Mouse (Mus musculus): ENCODE results near the gene Cetn3.

Gene Cetn3

DNA sequence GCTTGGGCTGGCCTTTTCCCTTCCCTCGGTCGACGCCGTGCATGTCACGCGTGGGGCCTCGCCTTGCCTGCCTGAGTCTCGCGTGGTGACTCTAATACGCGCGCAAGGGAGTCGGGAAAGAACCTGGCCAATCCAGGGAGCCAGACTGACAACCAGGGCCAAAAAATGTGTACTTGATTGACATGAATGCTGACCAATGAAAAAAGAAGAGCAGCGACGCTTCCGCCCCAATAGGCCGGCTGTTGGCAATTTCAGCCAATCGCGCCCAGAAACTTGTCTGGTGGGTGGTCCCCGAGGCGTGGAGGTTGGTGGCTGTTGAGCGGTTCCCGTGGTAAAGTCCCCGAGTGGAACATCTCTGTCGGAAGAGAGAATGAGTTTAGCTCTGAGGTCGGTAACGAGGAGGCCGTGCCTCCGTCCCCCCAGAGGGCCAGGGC, at the start of gene Cetn3:
Cetn3 (plus strand) TSS at position 107 of the 434 bp plus-strand sequence.
- DNase-seq (ENCODE audit: low read depth), result peak; percentile 98

DNA sequence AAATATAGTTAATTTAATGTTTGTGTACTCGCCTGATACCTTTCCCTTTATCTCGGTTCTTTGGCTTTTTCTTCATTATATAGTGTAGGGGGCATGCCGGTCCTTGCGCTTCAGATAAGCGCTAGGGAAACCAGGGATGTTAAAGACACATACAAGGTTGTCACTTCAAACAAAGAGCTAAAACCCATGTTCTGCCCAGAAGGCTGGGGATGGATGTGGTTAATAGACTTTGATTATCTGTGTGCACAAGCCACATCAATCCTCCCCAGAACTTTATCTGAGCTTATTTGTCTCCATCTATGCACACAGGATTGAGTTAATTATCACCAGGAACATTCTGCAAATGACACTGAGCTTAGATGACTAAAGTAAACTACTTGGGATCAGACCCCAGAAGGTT, 46.3 kb upstream of the Cetn3 start:
- no peak for DNase-seq (ENCODE audit: low read depth)

DNA sequence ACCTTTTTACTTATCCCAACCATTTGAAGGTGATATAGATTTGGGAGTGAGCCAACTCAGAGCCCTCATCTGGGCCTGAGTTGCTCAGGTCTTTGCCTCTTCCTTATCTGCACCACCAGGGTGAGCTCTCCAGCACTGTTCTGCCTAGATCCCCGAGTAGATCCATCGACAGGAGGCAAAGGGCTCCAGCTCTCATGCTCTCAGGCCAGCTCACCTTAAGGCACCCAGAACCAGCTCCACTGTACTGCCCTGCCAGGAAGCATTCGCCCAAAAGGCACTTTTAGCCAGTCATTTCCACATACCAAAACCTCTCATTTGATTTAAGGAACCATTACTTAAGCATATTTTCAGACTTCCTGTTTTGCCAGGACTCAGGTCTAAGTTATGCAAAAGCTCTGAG, 42.0 kb upstream of the Cetn3 start:
- DNase-seq (ENCODE audit: low read depth), result peak; percentile 37

DNA sequence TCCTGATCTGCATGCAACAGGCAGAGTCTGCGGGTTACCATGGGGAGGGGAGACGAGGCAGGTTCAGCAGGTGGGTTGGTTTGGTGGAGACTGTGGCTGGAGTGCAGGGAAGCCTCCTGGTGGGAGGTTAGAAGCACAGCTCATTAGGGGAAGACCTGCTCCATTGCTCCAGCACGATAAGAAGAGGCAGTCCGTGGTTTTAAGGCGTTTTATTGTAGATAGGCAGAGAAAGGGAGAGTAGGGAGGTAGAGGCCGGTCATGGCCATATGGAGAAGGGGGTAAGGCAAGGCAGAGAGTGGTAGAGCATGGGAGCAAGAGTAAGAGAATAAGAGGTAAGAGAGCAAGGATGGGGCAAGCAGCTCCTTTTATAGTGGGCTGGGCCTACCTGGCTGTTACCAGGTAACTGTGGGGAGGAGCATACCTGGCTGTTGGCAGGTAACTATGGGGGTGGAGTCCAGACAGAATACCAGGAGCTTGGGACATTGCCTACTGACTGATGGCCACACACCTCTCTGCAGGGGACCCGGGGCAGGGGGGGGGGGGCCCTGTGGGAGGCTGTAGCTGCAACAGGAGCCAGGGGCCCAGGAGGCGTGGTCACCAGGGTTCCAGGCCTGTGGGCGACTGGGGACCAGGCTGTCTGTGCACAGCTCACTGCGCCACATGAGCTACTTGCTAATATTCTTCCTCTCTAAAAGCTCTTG, 39.3 kb upstream of the Cetn3 start:
- DNase-seq (ENCODE audit: low read depth), result no peak

DNA sequence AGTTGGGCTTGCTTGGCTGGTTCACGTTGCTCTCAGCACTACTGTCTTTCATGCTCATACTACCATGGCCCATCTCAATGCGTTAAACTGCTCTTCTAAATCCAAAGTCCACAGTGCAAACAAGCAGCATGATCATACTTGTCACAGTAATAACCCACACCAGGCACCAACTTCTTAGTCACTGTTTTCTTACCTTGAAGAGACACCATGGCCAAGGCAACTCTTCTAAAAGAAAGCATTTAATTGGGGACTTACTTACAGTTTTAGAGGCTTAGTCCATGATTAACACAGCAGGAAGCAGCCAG, 38.8 kb upstream of the Cetn3 start:
- DNase-seq (ENCODE audit: low read depth), result no peak

DNA sequence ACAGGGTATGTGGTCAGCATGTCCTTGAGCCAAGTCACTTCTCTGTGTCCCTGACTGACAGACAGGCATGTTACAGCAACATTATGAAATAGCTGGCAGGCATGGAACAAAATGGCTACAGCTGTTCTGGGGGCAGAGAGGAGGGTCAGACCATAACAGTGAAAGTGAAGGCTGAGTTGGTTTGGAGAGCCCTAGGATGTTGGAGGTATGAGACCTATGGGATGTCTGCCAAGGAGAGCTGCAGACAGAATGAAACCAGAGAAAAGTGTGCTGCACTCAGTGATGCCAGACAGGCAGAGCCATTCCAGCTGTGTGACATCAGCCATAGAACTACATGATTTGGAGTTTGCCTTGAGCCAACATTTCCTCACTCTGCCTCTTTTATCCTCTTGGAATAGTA, 28.0 kb upstream of the Cetn3 start:
- DNase-seq (ENCODE audit: low read depth), result peak; percentile 11

DNA sequence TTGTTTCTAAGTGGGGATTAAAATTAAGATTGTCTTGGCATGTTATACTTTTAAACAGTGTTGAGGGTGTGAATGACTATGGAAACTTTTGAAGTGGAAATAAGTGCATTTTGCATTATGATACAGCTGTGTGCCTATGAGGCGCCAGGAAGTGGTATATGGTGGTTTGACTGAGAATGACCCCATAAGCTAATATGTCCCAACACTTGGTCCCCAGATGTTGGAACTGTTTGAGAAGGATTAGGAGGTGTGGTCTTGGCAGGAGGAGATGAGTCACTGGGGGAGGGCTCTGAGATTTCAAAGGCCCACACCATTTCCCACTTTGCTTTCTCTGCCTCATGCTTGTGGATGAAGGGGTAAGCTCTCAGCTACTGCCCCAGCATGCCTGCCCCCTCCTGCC, 27.6 kb upstream of the Cetn3 start:
- DNase-seq (ENCODE audit: low read depth), result peak; percentile 52

DNA sequence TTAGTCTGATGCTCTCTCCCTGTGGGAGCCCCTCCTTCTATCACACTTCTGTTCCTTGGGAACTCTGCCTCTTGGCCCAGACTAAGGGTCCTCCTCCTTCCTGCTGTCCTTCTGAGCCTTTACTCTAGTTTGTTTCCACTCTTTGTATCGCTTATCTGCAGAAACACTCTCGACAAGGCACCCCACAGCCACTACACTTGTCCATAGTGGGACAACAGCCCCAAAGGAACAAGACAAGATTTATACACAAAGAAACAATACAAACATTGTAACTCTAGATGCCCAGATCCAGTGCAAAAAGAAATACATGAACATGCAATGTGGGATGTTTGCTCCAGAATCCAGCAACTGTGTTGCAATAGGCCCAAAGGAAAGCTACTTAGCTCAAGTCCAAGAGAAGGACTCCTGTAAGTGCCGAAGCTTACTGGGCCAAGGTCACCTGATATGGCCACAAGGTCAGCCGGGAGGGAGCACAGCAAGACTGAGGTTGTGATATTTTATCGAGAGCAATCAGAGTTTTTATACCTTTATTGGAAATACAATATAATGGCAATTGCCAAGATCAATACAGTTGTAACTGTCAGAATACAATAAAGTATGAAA, 25.7 kb upstream of the Cetn3 start:
- no peak for DNase-seq (ENCODE audit: low read depth)

DNA sequence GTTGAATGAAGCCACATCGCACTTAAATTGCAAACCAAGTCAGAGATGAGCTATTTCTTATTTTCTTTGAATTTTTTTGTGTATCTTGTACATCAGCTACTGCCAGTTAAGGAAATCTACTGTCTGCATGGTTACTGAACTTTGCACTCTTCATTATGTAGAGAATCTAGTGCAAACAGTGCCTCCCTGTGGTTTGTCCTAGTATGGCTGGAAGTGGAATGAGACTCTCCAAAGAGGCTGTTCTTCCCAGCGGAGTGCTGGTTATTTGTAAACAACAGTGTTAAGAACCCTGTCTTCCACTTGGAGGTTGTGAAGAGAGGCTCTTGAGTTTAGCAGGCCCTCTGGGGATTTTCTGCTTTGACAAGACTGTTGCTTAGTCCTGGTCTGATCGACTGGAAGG, 22.5 kb upstream of the Cetn3 start:
- DNase-seq (ENCODE audit: low read depth), result peak; percentile 71

DNA sequence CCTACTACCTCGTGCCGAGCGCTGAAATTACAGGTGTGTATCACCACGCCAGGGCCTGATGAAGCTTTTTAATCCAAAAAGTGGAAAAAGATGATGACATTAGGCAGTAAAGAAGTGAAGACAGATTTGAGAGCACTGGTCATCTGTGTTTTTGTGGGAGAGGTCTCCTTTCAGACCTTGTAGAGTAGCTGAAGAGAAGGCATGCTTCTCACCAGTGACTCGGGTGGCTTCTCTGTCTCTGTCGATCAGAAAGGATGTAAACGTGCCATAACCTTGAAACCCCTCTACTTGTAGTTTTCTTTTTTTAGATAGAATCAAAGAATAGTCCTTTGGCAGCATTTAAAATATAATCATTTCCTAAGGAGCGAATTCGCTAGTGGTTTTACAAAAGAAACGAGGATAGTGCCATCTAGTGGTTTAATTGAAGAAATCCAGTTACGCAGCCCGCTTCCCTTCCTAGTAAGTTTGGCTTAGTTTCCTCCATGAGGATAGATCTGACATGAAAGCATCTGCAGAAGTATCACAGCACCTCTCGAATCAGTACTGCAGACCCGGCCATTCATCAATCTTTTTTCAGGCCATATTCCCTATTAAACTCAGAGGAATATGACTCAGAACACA, 21.2 kb upstream of the Cetn3 start:
- peak; percentile 79 for DNase-seq (ENCODE audit: low read depth)

DNA sequence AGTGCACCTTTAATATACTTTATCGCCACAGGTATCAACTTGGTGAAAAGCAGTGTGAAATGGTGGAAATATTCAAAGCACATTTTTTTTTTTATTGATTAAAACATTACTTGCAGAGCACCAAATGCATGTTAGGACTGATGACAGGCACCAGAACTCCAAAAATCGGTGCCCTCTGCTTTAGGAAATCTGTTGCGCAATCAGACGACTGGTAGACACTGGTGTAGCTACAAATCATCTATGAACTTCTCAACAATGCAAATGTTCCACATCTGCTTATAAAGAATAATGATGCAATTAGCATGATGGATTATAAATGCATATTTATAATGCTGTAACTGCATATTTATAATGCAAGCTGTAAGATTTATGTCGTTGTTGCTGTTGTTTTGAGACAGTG, 18.7 kb upstream of the Cetn3 start:
- DNase-seq (ENCODE audit: low read depth), result peak; percentile 17

DNA sequence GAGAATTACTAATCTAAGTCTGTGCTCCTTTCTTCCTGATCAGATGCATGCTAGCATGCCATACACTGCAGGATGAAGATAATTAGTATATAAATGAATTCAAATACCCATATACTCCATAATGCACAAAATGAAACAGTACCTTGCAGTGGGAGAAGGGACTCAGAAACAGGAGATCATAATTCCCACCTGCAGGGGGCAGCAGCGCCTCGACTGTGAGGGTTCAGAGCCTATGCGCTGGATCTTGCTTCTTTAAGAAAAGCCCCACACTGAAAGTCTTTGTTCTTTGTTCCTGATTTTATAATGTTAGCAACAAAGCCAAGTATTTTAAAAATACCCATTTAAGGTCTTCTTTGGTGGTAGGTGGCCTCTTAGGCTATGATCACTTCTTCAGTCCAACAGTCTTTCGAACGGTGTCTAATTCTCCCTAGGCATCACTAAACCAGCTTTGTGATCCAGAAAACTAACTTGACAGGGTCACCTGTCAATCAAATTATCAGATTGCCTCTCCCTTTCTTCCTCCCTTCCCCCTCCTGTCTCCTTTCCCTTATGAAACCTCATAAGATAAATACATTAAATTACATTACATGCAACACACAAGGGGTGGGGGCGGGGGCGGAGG, 15.7 kb upstream of the Cetn3 start:
- DNase-seq (ENCODE audit: low read depth), result peak; percentile 76

DNA sequence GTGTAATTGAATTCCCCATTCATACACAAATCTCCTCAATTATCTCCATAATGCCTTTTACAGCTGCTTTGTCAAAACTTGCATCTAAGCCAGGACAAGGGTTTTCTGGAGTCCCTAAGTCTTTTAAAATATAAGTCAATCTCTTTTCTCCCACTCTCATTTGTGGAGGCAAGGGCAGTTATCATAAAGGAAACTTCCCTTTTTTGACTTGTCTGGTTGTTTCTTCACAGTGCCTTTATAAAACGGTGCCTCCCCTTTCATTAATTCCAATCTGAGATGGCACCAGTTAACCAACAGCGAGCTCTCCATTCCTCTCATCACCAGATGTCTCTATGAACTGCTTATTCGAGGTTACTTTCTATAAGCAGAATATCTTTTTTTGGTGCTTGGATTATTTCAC, 6.7 kb upstream of the Cetn3 start:
- no peak for DNase-seq (ENCODE audit: low read depth)

DNA sequence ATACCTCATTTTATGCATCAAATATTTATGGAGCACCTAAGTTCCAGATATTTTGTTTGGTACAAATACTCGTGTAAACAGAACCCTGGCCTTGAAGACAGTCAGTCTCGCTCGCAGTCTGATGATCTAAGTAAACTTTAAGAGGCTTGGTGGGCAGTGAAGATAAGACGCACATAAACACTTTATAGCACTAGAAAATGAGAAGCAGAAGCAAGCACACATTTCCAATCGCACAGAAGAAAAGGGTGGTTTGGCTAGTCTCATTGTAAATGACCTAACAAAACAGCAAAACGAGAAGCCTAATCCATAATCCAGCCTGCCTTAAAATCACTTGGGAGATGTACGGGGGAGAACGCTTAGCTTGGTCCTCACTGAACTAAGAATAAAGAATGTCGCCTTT, 402 bp upstream of the Cetn3 start:
- DNase-seq (ENCODE audit: low read depth), result no peak

DNA sequence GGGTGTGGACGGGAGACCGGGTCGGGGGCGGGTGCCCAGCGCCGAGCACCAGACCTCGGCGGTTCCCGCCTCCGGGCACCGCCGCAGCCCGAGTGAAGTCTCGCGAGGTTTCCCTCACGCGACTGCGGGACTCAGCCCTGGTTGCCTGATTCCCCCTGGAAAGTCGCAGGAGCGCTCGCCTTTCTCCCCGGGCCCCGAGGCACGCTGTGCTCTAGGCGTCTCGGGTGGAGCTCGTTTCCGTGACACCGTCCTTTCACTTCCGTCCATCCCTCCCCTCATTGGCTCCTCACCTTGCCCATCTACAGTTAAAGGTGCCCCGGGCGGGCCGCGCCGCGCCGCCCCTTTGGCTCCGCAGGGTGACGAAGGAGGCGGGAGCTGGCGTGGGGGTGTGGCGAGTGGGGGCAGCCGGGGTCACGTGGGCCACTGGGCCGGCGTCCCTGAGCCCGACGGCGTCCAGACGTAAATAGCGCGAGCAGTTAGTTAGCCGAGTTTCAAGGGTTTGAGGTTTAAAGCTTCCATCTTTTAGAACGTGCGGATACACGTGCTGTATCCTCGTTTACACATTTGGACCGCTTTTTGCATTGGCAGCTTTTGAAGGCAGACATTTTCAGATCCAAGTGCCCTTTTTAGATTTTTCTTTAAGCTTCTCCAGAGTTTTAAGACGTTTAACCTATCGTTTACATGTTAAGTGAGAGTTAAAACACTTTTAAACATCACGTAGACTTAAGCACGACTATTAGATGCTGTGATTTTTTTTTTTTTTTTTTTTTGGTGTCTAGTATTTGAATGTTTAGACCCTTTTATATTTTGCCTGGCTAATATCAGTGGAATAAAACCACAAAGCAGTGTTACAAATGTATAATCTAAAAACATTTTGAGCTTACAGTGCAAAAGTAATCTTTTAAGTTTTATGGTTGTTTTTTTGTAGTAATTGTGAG, 797 bp downstream of the Cetn3 start:
- peak; percentile 98 for DNase-seq (ENCODE audit: low read depth)

DNA sequence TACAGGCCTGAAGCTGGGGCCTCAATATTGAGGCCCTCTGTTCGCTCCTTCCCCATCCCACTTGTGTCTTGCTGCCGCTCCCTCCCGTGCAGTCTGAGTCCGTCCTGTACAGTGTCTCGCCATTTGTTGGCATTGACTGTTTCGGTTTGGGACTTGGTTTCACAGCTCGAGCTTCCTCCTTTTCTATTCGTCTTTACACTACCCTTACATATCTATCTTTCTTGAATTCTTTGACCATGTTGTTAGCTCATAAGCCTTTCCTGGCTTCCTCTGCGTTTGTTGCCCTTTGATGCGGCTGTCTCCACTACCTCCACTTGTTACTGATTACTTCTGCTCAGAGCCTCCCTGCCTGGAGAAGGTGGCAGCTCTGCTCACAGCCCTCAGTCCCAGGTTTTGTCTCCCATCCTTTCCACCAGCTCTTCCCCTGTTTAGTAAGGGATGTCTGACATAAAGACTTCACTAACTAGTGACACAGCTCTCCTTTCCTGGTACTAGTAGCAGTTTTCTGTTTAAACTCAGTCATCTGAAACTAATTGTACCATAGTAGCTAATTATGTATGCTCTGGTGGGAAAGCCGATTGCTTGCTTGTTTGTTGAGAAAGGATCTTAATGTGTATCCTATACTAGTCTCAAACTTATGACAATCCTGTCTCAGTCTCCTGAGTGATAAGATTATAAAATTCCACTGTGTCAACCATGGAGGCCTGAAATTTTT, 3.0 kb downstream of the Cetn3 start:
- DNase-seq (ENCODE audit: low read depth), result no peak

DNA sequence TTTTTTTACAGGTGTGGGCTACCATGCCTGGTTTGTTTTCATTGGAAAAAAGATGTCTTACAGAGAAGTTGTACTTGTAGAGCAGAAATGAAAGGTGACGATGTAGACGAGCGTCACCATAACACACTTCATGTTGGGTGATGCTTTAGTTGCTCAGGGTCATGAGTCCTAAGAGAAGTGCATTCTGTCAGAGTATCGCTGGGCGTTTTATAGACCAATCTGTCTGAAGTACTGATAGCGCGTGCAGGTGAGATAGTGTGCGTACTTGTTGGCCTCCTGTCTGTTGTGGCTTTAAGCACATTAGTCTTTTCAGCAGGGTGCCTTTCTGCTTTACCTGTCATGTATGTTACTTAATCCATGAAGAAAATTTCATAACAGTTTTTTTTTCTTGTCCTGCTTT, 7.3 kb downstream of the Cetn3 start:
- DNase-seq (ENCODE audit: low read depth), result no peak

DNA sequence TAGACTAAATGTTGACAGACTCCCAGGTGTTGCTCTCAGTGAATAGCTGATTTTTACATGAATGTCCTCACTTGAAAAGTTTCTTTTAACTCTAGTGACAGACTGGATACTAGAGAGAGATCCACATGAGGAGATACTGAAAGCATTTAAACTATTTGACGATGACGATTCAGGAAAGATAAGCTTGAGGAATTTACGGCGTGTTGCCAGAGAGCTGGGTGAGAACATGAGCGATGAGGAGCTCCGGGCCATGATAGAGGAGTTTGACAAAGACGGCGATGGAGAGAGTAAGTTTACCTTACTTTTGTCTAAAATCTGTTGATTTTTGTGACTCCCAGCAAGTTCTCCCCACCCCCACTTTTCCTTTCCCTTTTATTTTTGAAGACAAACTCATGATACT, 9.0 kb downstream of the Cetn3 start:
- DNase-seq (ENCODE audit: low read depth), result no peak

DNA sequence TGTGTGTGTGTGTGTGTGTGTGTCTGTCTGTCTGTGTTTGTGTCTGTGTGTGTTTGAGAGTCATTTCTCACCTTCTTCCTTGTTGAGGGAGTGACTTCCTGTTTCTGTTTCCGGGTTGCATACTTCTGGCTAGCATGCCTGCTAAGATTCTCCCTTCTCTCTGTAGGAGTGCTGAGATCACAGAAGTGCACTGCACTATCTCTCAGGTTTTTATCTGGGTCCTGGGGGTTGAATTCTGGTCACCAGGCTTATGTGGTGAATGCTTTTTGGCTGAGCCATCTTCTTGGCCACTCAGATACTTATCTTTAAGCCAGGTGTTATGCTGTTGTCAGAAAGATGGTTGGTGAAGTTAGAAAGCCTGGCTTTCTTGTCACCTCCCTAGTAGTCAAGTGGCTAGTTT, 11.0 kb downstream of the Cetn3 start:
- peak; percentile 35 for DNase-seq (ENCODE audit: low read depth)

DNA sequence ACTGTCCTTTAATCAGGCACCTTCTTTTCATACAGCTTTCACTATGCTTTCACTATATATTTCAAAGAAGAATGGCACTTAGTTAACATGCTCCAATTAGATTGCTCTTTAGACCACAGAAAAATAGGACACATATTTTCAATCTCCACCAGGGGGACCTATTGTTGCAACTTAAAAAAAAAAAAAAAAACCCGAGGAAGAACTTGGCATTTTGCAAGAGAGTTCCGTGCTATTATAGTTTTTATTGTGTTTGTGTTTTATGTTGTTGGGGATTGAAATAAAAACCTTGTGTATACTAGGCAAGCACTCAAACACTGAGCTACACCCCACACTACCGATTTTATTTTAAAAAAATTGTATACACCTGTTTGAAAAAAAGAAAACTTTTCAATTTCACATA, 18.2 kb downstream of the Cetn3 start:
- DNase-seq (ENCODE audit: low read depth), result peak; percentile 74

DNA sequence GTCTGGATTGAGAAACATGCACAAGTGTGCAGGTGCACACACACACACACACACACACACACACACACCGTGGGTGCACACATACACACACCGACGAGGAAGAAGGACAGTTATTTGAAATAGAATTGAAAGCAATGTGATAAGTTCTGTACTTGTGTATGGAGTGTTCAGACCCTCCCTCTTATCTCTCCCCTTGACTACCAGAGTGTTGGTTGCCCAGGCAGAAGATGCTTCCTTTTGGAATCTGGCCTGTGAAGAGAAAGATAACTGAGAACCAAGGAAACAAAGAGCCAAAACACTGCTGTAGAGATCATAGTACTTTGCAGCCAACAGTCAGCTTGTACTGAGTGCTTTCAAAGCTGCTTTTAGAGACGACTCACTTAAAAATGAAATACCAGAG, 20.8 kb downstream of the Cetn3 start:
- no peak for DNase-seq (ENCODE audit: low read depth)

DNA sequence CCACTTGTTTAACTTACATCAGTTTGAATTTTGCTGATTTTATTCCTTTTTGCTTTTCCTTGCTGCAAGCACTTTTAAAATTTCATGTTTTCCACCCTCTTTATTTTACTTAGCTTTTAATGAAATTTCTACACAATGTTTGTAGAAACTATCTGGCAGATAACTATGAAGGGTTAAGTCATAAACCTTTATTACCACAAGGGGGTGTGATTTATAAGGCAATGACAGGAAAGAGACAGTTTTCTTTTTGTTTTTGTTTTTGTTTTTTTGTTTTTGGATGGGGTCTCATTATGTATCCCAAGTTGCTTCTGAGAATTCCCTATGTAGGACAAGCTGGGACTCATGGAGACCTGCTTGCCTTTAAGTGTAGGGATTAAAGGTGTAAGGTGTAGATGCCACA, 39.9 kb downstream of the Cetn3 start:
- no peak for DNase-seq (ENCODE audit: low read depth)

All from 416B (cell line).